In genomic region chr9:22123069-22123609, GRCm38 (mm10) we compare ENCODE assay signal across 16 mouse cellular contexts. TPM values are rescaled to one million over a fixed set of nuclear protein-coding genes. Genes with fewer than 3 reads are reported as not detected.
DNase-seq lines count a peak whose midpoint lies in the region; ATAC-seq and TF ChIP-seq lines count a peak whose summit lies in the region.
"Had no signal": no experiment of that assay in that cellular context is flagged by ENCODE, and none has a peak within 500 bp of the region (broad histone marks: within the 10 kb centered on the region; RNA-seq: fewer than 3 reads in every experiment).

No protein-coding gene starts in this region.

- no peak for TF ChIP-seq POLR2A in CH12.LX (IDR thresholded peaks at IDR 0.05; ENCODE audit: low read depth, low read length)
- no peak for TF ChIP-seq POLR2A in bone marrow, adult 2 months (IDR thresholded peaks at IDR 0.05; ENCODE audit: borderline replicate concordance, control insufficient read depth, low read depth, low read length)

- H3K9me3 ChIP-seq in CH12.LX (replicated peaks; ENCODE audit: low read length) = peaks cover 3% of the 10 kb centered on the region
- no peaks in the 10 kb centered on the region for H3K9me3 ChIP-seq in forebrain, postnatal 0 days (ENCODE audit: low read length)
- H3K9me3 ChIP-seq: heart, embryonic 12.5 days; midbrain, embryonic 12.5 days had no signal

- no peak overlapping the region for H3K9ac ChIP-seq in CH12.LX (ENCODE audit: insufficient read depth, low read depth)
- H3K9ac ChIP-seq in forebrain, postnatal 0 days = no peak overlapping the region
- H3K9ac ChIP-seq: heart, embryonic 12.5 days; midbrain, embryonic 12.5 days had no signal

- no peaks in the 10 kb centered on the region for H3K27me3 ChIP-seq in CH12.LX (replicated peaks)
- H3K27me3 ChIP-seq in forebrain, postnatal 0 days (ENCODE audit: insufficient read depth, low read length) = no peaks in the 10 kb centered on the region
- H3K27me3 ChIP-seq: heart, embryonic 12.5 days had no signal

- dilution Hi-C loops in CH12.LX (cut with MboI; ENCODE audit: extremely low pct_ligation_motif_present, extremely low pct_unique_long_range_greater_than_20kb, low sequenced_read_pairs) = no loop called here

- in situ Hi-C loops in CH12.LX (cut with MboI; ENCODE audit: low pct_ligation_motif_present, low pct_unique_long_range_greater_than_20kb, low sequenced_read_pairs) = loop anchor here (5.0 kb wide), 1 partner anchor 34 kb away; the partner anchor contains the start of gene Pigyl

- no peak for TF ChIP-seq CTCF in CH12.LX (conservative IDR thresholded peaks at IDR 0.05 in 1 of 2, IDR thresholded peaks at IDR 0.05 in 1 of 2; ENCODE audit: low read depth in 2 of 2, low read length in 2 of 2)
- no peak for TF ChIP-seq CTCF in bone marrow, adult 2 months (IDR thresholded peaks at IDR 0.05; ENCODE audit: control insufficient read depth, insufficient read depth, low read length)
- TF ChIP-seq CTCF in forebrain, postnatal 0 days (IDR thresholded peaks at IDR 0.05; ENCODE audit: low read depth) = no peak

- no peak overlapping the region for H3K4me3 ChIP-seq in CH12.LX (replicated peaks in 1 of 3; ENCODE audit: low read depth in 2 of 3, low read length in 2 of 3, poor library complexity in 1 of 3)
- no peak overlapping the region for H3K4me3 ChIP-seq in bone marrow, adult 2 months (replicated peaks; ENCODE audit: control insufficient read depth, low read depth, low read length)
- H3K4me3 ChIP-seq in forebrain, postnatal 0 days (ENCODE audit: low read depth, low read length) = no peak overlapping the region
- H3K4me3 ChIP-seq: heart, embryonic 12.5 days; midbrain, embryonic 12.5 days had no signal

- H3K27ac ChIP-seq in CH12.LX (ENCODE audit: insufficient read depth, low read depth) = no peak overlapping the region
- peak overlapping the region; percentile 81 for H3K27ac ChIP-seq in bone marrow, adult 2 months (ENCODE audit: control insufficient read depth, insufficient read depth, low read depth, low read length, poor library complexity)
- H3K27ac ChIP-seq in forebrain, postnatal 0 days (ENCODE audit: low read depth, low read length) = no peak overlapping the region
- H3K27ac ChIP-seq: midbrain, embryonic 12.5 days had no signal

- 65% methylated on average over 7 of the region's 7 CpGs for WGBS in bone marrow, adult 2 months
- 84% methylated on average over 7 of the region's 7 CpGs for WGBS in forebrain, postnatal 0 days

- H3K79me2 ChIP-seq in CH12.LX (replicated peaks; ENCODE audit: control insufficient read depth, extremely low read depth, insufficient read depth, poor library complexity, severe bottlenecking) = no peaks in the 10 kb centered on the region

- TF ChIP-seq EP300 in CH12.LX (IDR thresholded peaks at IDR 0.05; ENCODE audit: low read length) = no peak

- TF ChIP-seq RAD21 in CH12.LX (IDR thresholded peaks at IDR 0.05; ENCODE audit: low read depth, low read length) = no peak

- DNase-seq in CH12.LX (ENCODE audit: extremely low read depth) = peak; percentile 80
- DNase-seq in spleen, postnatal 14 days (ENCODE audit: low spot score in 2 of 2) = peak; percentile 30 to 45
- DNase-seq in forebrain, postnatal 0 days = no peak
- no peak for DNase-seq in layer of hippocampus, postnatal 25 days (ENCODE audit: extremely low spot score in 1 of 2, low spot score in 1 of 2)
- no peak for DNase-seq in retina, postnatal 1 day
- DNase-seq in layer of hippocampus, adult 9-10 months (ENCODE audit: low spot score) = no peak
- DNase-seq: cerebellum, adult 8-10 months; kidney, adult 18-20 months; lung, adult 2 months; right cerebral cortex, postnatal 14 days; thymus, adult 2 months had no signal

- H3K36me3 ChIP-seq in CH12.LX (replicated peaks in 1 of 2; ENCODE audit: control insufficient read depth in 1 of 2, insufficient read depth in 1 of 2, low read length in 1 of 2) = no peaks in the 10 kb centered on the region
- no peaks in the 10 kb centered on the region for H3K36me3 ChIP-seq in forebrain, postnatal 0 days (ENCODE audit: insufficient read depth)
- H3K36me3 ChIP-seq: heart, embryonic 12.5 days; midbrain, embryonic 12.5 days had no signal

- ATAC-seq in megakaryocyte, adult 5-6 weeks (ENCODE audit: poor library complexity, severe bottlenecking) = peak; percentile 5; the same call in 1 of the 2 replicates
- no peak for ATAC-seq in forebrain, postnatal 0 days

- H3K4me2 ChIP-seq in CH12.LX (ENCODE audit: insufficient read depth, low read depth, poor library complexity, severe bottlenecking) = 0 out of 2 replicates have a peak overlapping the region, but pooled peaks have one; percentile 3
- no peak overlapping the region for H3K4me2 ChIP-seq in forebrain, postnatal 0 days (ENCODE audit: low read depth)
- H3K4me2 ChIP-seq: heart, embryonic 12.5 days; midbrain, embryonic 12.5 days had no signal

- H3K4me1 ChIP-seq in CH12.LX (ENCODE audit: control insufficient read depth in 1 of 2, insufficient read depth in 2 of 2) = peaks cover 8 to 62% of the 10 kb centered on the region in 2 experiments; a peak in 3 of 4 replicates
- peaks cover 26% of the 10 kb centered on the region for H3K4me1 ChIP-seq in bone marrow, adult 2 months (ENCODE audit: control insufficient read depth, insufficient read depth, low read length)
- no peaks in the 10 kb centered on the region for H3K4me1 ChIP-seq in forebrain, postnatal 0 days (ENCODE audit: insufficient read depth)
- H3K4me1 ChIP-seq: heart, embryonic 12.5 days; midbrain, embryonic 12.5 days had no signal

TF ChIP-seq in CH12.LX, 34 proteins besides CTCF, POLR2A, EP300 and RAD21:
- TF ChIP-seq RCOR1 (conservative IDR thresholded peaks at IDR 0.05; ENCODE audit: low read depth, low read length) = no peak
- no peak for TF ChIP-seq ZC3H11A (IDR thresholded peaks at IDR 0.05; ENCODE audit: low read depth, low read length)
- TF ChIP-seq ZNF384 (IDR thresholded peaks at IDR 0.05; ENCODE audit: low read depth, low read length) = peak; percentile 97
- TF ChIP-seq BHLHE40 (IDR thresholded peaks at IDR 0.05; ENCODE audit: low read depth, low read length) = peak; percentile 37; the same call in 1 of the 2 replicates
- TF ChIP-seq ETS1 (conservative IDR thresholded peaks at IDR 0.05; ENCODE audit: low read depth, low read length) = peak; percentile 56

RNA-seq across cellular contexts. Expression of gene Elof1, which starts 6.2 kb away (rescaled TPM):
- total RNA-seq in CH12.LX (2012; rRNA removed) (111 and 148 TPM in 2 replicates), CH12.LX (2014; rRNA removed) (120 and 142 TPM in 2 replicates)
- polyA plus RNA-seq in CH12.LX (2012; ENCODE audit: insufficient read length, low read depth) = 96.9 and 107 TPM in 2 replicates
- 39.9 and 54.1 TPM in 2 replicates for polyA plus RNA-seq in bone marrow, adult 2 months (2011; ENCODE audit: insufficient read depth, insufficient read length, low replicate concordance, missing spikeins)
- 85.2 and 95.7 TPM in 2 replicates for total RNA-seq in megakaryocyte, adult 5-6 weeks (2015)
- total RNA-seq in megakaryocyte, adult 5-6 weeks (2017) = 29.7 and 42.0 TPM in 2 replicates
- 122 and 137 TPM in 2 replicates for total RNA-seq in forebrain, postnatal 0 days (2014; rRNA removed)
- 165 and 170 TPM in 2 replicates for polyA plus RNA-seq in forebrain, postnatal 0 days (2015; fragmentation: Nextera tagmentation; extraction: Ambion mirVana)
- total RNA-seq in layer of hippocampus, postnatal 25 days (2021) = 10 to 100 TPM; 53.1 to 57.9 TPM

RNA-seq across cellular contexts. Expression of gene Acp5, which starts 12.4 kb away (rescaled TPM):
- 0.29 and 0.34 TPM in 2 replicates for total RNA-seq in CH12.LX (2012; rRNA removed)
- not detected in 2 replicates for total RNA-seq in CH12.LX (2014; rRNA removed)
- polyA plus RNA-seq in CH12.LX (2012; ENCODE audit: insufficient read length, low read depth) = 0.30 TPM in 1 of 2 replicates, not detected in the other
- 89.7 and 103 TPM in 2 replicates for polyA plus RNA-seq in bone marrow, adult 2 months (2011; ENCODE audit: insufficient read depth, insufficient read length, low replicate concordance, missing spikeins)
- 5.5 and 10.9 TPM in 2 replicates for total RNA-seq in megakaryocyte, adult 5-6 weeks (2015)
- 4.4 and 6.6 TPM in 2 replicates for total RNA-seq in megakaryocyte, adult 5-6 weeks (2017)
- 3.9 TPM in 1 of 2 replicates, not detected in the other for total RNA-seq in forebrain, postnatal 0 days (2014; rRNA removed)
- polyA plus RNA-seq in forebrain, postnatal 0 days (2015; fragmentation: Nextera tagmentation; extraction: Ambion mirVana) = 0.41 and 0.88 TPM in 2 replicates
- total RNA-seq in layer of hippocampus, postnatal 25 days (2021) = under 1 TPM; 0.54 to 0.91 TPM

RNA-seq across cellular contexts. Expression of gene Cnn1, which starts 24.1 kb away (rescaled TPM):
- total RNA-seq in CH12.LX (2012; rRNA removed) (not detected in 2 replicates), CH12.LX (2014; rRNA removed) (not detected in 2 replicates)
- not detected in 2 replicates for polyA plus RNA-seq in CH12.LX (2012; ENCODE audit: insufficient read length, low read depth)
- not detected in 2 replicates for polyA plus RNA-seq in bone marrow, adult 2 months (2011; ENCODE audit: insufficient read depth, insufficient read length, low replicate concordance, missing spikeins)
- total RNA-seq in megakaryocyte, adult 5-6 weeks (2015) = not detected in 2 replicates
- total RNA-seq in megakaryocyte, adult 5-6 weeks (2017) = not detected in 2 replicates
- total RNA-seq in forebrain, postnatal 0 days (2014; rRNA removed) = 0.24 TPM in 1 of 2 replicates, not detected in the other
- 0.24 and 0.86 TPM in 2 replicates for polyA plus RNA-seq in forebrain, postnatal 0 days (2015; fragmentation: Nextera tagmentation; extraction: Ambion mirVana)
- 1 to 10 TPM in 1 of 2 experiments, under 1 TPM in 1; 0.32 to 1.2 TPM for total RNA-seq in layer of hippocampus, postnatal 25 days (2021)
- total RNA-seq: hematopoietic stem cell, adult 5-6 weeks had no signal

RNA-seq across cellular contexts. Expression of gene Pigyl, which starts 33.5 kb away (rescaled TPM):
- total RNA-seq in CH12.LX (2012; rRNA removed) (22.4 and 24.9 TPM in 2 replicates), CH12.LX (2014; rRNA removed) (4.3 and 5.0 TPM in 2 replicates)
- 17.7 and 22.8 TPM in 2 replicates for polyA plus RNA-seq in CH12.LX (2012; ENCODE audit: insufficient read length, low read depth)
- 10.5 and 23.3 TPM in 2 replicates for polyA plus RNA-seq in bone marrow, adult 2 months (2011; ENCODE audit: insufficient read depth, insufficient read length, low replicate concordance, missing spikeins)
- 19.7 and 22.1 TPM in 2 replicates for total RNA-seq in megakaryocyte, adult 5-6 weeks (2015)
- total RNA-seq in megakaryocyte, adult 5-6 weeks (2017) = 22.8 and 24.8 TPM in 2 replicates
- 27.8 and 35.2 TPM in 2 replicates for total RNA-seq in forebrain, postnatal 0 days (2014; rRNA removed)
- polyA plus RNA-seq in forebrain, postnatal 0 days (2015; fragmentation: Nextera tagmentation; extraction: Ambion mirVana) = 112 and 143 TPM in 2 replicates
- total RNA-seq in layer of hippocampus, postnatal 25 days (2021) = 10 to 100 TPM; 48.2 to 54.3 TPM

RNA-seq across cellular contexts. Expression of gene Ecsit, which starts 37.9 kb away (rescaled TPM):
- 57.1 and 59.4 TPM in 2 replicates for total RNA-seq in CH12.LX (2012; rRNA removed)
- 37.7 and 38.7 TPM in 2 replicates for total RNA-seq in CH12.LX (2014; rRNA removed)
- 45.2 and 48.5 TPM in 2 replicates for polyA plus RNA-seq in CH12.LX (2012; ENCODE audit: insufficient read length, low read depth)
- polyA plus RNA-seq in bone marrow, adult 2 months (2011; ENCODE audit: insufficient read depth, insufficient read length, low replicate concordance, missing spikeins) = 10.4 and 18.7 TPM in 2 replicates
- total RNA-seq in megakaryocyte, adult 5-6 weeks (2015) = 3.9 and 5.0 TPM in 2 replicates
- 10.8 and 11.1 TPM in 2 replicates for total RNA-seq in megakaryocyte, adult 5-6 weeks (2017)
- total RNA-seq in forebrain, postnatal 0 days (2014; rRNA removed) = 55.2 and 59.2 TPM in 2 replicates
- polyA plus RNA-seq in forebrain, postnatal 0 days (2015; fragmentation: Nextera tagmentation; extraction: Ambion mirVana) = 64.1 and 64.7 TPM in 2 replicates
- total RNA-seq in layer of hippocampus, postnatal 25 days (2021) = 10 to 100 TPM; 45.6 to 45.8 TPM

Comparison
In these comparisons a context has a peak if more than half of its experiments do, and no peak if none do; other contexts are left out.
1. DNase-seq: peak in CH12.LX (single experiment) and spleen, postnatal 14 days (2 of 2); none in forebrain, postnatal 0 days (single experiment), layer of hippocampus, postnatal 25 days (0 of 2), retina, postnatal 1 day (single experiment) and layer of hippocampus, adult 9-10 months (single experiment).